Mouse (Mus musculus): ENCODE measurements at regions not wholly inside any gene's neighbourhood (a gene's known extent, or its start where the extent isn't known, plus 50 kb on each side); places are given as distances from the start of the nearest gene placed in this dataset.

DNA sequence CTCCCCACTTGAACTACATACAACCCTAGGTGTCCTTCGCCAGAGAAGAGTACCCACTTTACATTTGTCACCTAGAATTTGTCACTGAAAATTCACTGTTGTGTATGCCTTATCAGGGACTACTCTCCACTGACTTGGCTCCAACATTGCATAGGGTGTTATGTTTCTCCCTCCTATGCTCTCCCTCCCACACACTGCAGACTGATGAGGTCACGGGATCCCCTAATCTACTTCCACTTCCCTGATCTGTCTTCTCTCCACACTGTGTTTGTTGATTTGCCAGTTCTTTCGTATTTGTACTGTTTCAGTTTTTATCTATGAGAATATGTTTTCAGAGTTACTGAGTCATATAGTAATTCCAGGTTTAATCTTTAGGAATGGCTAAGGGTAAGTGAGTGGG, 371.8 kb upstream of the Dab2 start:
- TF ChIP-seq CTCF (conservative IDR thresholded peaks at IDR 0.05; ENCODE audit: low read length) (no peak), NANOG (IDR thresholded peaks at IDR 0.05; ENCODE audit: borderline replicate concordance, low read length) (no peak), POU5F1 (IDR thresholded peaks at IDR 0.05; ENCODE audit: borderline replicate concordance, low read length) (no peak)

All from E14TG2a.4 (cell line).